Mouse (Mus musculus): ENCODE measurements around the gene Phactr3.

- TF ChIP-seq CTCF (IDR thresholded peaks at IDR 0.05; ENCODE audit: low read depth, low read length) (no peak), POLR2A (IDR thresholded peaks at IDR 0.05; ENCODE audit: borderline replicate concordance, low read depth, low read length) (no peak)
These were observed 34.8 kb downstream of the Phactr3 start for GRCm38 (mm10) chr2:178153601-178154000.

Measured in bone marrow macrophage, adult 2 months (primary cell).